Mouse (Mus musculus): ENCODE results near the gene Ess2.

DNA sequence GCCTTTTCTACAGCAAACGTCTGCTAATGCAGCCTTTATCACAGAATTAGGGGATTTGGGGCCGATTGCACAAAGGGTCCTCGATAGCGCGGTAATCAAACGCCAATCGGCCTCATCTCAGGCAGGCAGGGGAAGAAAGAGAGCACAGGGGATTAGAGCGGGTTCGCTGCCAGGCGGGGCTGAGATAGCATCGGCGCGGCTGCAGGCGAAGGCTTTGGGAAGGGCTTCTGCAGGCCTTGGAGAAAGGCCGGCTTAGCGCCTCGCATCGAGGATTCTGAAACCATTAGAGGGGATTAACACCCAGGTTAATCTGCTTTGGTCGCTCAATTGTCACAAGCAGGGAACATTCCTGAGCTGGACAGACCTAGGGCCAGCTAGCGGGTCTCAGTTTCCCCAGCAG lies 9.4 kb upstream of the Ess2 start:
- no peak for TF ChIP-seq CTCF (IDR thresholded peaks at IDR 0.05; ENCODE audit: control insufficient read depth, insufficient read depth, insufficient read length)
- no peak for TF ChIP-seq MAX (IDR thresholded peaks at IDR 0.05)
- TF ChIP-seq CEBPB (IDR thresholded peaks at IDR 0.05; ENCODE audit: low read depth), result no peak
- TF ChIP-seq MYOD1 (IDR thresholded peaks at IDR 0.05; ENCODE audit: control insufficient read depth, insufficient read length, low read depth), result no peak
- TF ChIP-seq USF1 (IDR thresholded peaks at IDR 0.05; ENCODE audit: low read depth), result no peak
- no peak for TF ChIP-seq MYOG (IDR thresholded peaks at IDR 0.05; ENCODE audit: control insufficient read depth, extremely low read depth, insufficient read length)
- no peak for TF ChIP-seq FOSL1 (IDR thresholded peaks at IDR 0.05; ENCODE audit: insufficient read depth, low read length, poor library complexity, severe bottlenecking)

Measured in C2C12 (cell line).